Mouse (Mus musculus) limb, embryonic 11.5 days (tissue): ENCODE results near the gene Cdkl1. TPM values are rescaled to one million over a fixed set of nuclear protein-coding genes. Genes with fewer than 3 reads are reported as not detected.

ENCODE experiments used
- ATAC-seq: fragments of 200-750 bp; cut with Nextera tagmentation; 2 replicates; pipeline ENCODE4 v1.8.0; 2017; ENCODE audit warnings: low read depth; ENCODE audit not compliant: insufficient number of reproducible peaks, low FRiP score, low TSS enrichment
- DNase-seq: peaks from one replicate; pipeline ENCODE4 v3.0.0-alpha.2; 2015; ENCODE audit warnings: low spot score
- H3K27ac ChIP-seq: fragments of 300-500 bp; sonication (generic); replicated peaks from 2 replicates; pipeline ENCODE4 v1.5.1; 2014; ENCODE audit warnings: low read depth, mild to moderate bottlenecking, low read length
- H3K27me3 ChIP-seq: fragments of 300-500 bp; sonication (generic); 2 replicates; pipeline ENCODE4 v1.6.1; 2014; ENCODE audit warnings: mild to moderate bottlenecking, low read length, mixed read lengths; ENCODE audit not compliant: control insufficient read depth, insufficient read depth
- H3K36me3 ChIP-seq: fragments of 300-500 bp; sonication (generic); 2 replicates; pipeline ENCODE4 v1.6.1; 2014; ENCODE audit warnings: mild to moderate bottlenecking, low read length, moderate library complexity, mixed read lengths; ENCODE audit not compliant: control insufficient read depth, insufficient read depth
- H3K4me1 ChIP-seq: fragments of 300-500 bp; sonication (generic); 2 replicates; pipeline ENCODE4 v1.6.1; 2014; ENCODE audit warnings: low read length, mixed read lengths; ENCODE audit not compliant: control insufficient read depth, insufficient read depth
- H3K4me2 ChIP-seq: fragments of 300-500 bp; sonication (generic); 2 replicates; pipeline ENCODE4 v1.6.1; 2014; ENCODE audit warnings: low read depth, mild to moderate bottlenecking, moderate library complexity; ENCODE audit not compliant: severe bottlenecking
- H3K4me3 ChIP-seq: fragments of 300-500 bp; sonication (generic); 2 replicates; pipeline ENCODE4 v1.5.1; 2014; ENCODE audit warnings: low read depth, low read length
- H3K9ac ChIP-seq: fragments of 300-500 bp; sonication (generic); 2 replicates; pipeline ENCODE4 v1.6.1; 2014; ENCODE audit warnings: mild to moderate bottlenecking, low read length
- H3K9me3 ChIP-seq: fragments of 300-500 bp; sonication (generic); 2 replicates; pipeline ENCODE4 v1.6.1; 2016; ENCODE audit warnings: low read length; ENCODE audit not compliant: control insufficient read depth
- WGBS: fragments of 180-500 bp; shearing (Covaris S2); extraction: QIAGEN DNeasy Blood & Tissue Kit; methylation state at CpG from one replicate; pipeline ENCODE4 v1.1.7; 2014; 5-methylcytosine and 5-hydroxymethylcytosine counted together
- polyA plus RNA-seq: library from polyadenylated mRNA; unstranded; fragments of >200 nt; fragmentation: Nextera tagmentation; extraction: Ambion mirVana; gene quantifications from 2 replicates; pipeline ENCODE4 v1.2.1, GENCODE M21; 2014

The Cdkl1 gene
- polyA plus RNA-seq, 1 experiment from 2014 or later: 1.3 TPM

DNA sequence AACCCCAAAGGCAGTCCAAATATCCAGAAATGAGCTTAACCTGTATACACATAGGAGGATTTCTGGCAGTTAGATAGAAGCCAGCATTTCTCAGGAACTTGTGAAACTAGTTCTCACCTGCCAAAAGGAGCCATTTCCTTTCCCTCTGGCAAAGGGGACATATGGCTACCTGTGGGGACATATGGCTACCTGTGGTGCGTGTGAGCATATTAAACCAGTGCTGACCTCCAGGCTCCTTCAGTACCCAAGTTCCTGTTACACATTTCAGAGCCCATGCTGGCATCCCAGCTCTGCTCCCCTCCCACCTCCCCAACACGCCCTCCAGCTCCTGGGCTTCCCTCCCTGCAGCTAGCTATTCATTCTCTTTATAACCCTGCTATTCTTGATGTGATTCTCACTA is 22.5 kb upstream of the Cdkl1 start:
- DNase-seq: no peak
- 72% methylated on average over 2 of the region's 2 CpGs for WGBS
- Histone ChIP-seq H3K4me3 (no peak overlapping the region), H3K27me3 (no peaks in the 10 kb centered on the region), H3K9ac (no peak overlapping the region), H3K9me3 (no peaks in the 10 kb centered on the region), H3K27ac (no peak overlapping the region), H3K36me3 (peaks cover 7% of the 10 kb centered on the region; the same call in 1 of the 2 replicates), H3K4me1 (no peaks in the 10 kb centered on the region), H3K4me2 (no peak overlapping the region)
- no peak for ATAC-seq

DNA sequence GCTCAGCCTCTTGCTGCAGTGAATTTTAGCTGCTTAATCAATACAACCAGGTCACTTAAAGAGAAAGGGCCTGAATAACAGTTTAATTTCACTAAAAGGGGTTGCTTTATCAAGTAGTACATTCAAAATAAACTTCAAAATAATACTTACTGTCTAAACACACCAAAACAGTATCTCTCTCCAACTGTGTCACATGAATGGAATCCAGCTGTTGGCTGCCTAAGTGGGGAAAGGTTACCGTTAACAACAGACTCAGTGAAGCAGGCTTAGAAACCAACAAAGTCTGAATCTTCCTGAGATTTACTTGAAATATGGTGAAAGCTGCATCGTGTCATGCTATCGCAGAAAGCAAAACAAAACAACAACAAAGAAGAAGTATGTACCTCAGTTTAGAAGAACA is 21.9 kb upstream of the Cdkl1 start:
- Histone ChIP-seq H3K36me3 (peaks cover 7% of the 10 kb centered on the region; the same call in 1 of the 2 replicates), H3K9ac (no peak overlapping the region), H3K27ac (no peak overlapping the region), H3K4me1 (no peaks in the 10 kb centered on the region), H3K27me3 (no peaks in the 10 kb centered on the region), H3K4me2 (no peak overlapping the region), H3K4me3 (no peak overlapping the region), H3K9me3 (no peaks in the 10 kb centered on the region)
- ATAC-seq (no peak), DNase-seq (no peak)
- WGBS: 85% methylated on average over 3 of the region's 3 CpGs

DNA sequence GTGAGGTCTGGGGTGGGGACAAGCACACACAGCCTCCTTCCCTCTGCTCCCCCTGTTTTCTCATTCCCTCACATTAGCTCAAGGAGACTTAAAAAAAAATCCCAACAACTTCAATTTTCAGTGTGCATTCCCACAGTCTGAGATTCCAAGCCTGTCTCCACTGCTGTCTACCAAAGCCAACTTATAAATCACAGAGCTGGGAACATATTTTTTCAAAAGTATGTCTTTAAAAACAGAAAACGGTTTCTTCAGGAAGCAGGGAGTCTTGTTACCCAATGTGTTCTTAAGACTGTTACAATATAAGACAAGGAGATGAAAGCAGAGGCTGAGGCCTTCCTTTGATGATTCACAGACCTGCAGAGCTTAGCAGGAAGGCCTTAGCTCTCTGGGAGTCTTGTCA is 20.9 kb upstream of the Cdkl1 start:
- H3K36me3 ChIP-seq: peaks cover 5% of the 10 kb centered on the region; the same call in 1 of the 2 replicates
- H3K27me3 ChIP-seq: no peaks in the 10 kb centered on the region
- no peak overlapping the region for H3K4me3 ChIP-seq
- H3K4me2 ChIP-seq: no peak overlapping the region
- DNase-seq: no peak
- H3K9ac ChIP-seq: no peak overlapping the region
- no peak for ATAC-seq
- no peak overlapping the region for H3K27ac ChIP-seq
- no peaks in the 10 kb centered on the region for H3K9me3 ChIP-seq
- no peaks in the 10 kb centered on the region for H3K4me1 ChIP-seq
- 65% methylated on average over 1 of the region's 1 CpGs for WGBS

DNA sequence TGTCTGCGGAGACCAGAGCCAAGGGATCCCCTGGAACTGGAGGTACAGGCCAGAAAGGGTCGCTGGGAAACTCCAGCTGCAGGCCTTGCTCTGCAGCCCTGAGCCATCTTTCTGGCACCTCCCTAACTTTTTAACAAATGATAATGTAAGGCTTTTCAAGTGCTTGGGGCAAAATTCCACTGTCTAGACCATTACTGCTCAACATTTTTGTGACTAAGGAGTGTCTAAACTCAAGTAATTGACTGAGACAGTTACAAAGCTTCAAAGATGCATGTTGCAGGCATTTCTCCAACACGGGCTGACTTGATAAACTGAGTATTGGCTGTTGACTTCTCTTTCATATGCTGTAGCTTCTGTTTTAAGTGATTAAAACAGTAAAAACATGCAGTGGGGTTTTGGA is 18.4 kb upstream of the Cdkl1 start:
- no peak overlapping the region for H3K27ac ChIP-seq
- H3K4me1 ChIP-seq: no peaks in the 10 kb centered on the region
- H3K9ac ChIP-seq: no peak overlapping the region
- H3K27me3 ChIP-seq: no peaks in the 10 kb centered on the region
- ATAC-seq (no peak), DNase-seq (no peak)
- H3K9me3 ChIP-seq: no peaks in the 10 kb centered on the region
- 78% methylated on average over 3 of the region's 3 CpGs for WGBS
- peaks cover 3% of the 10 kb centered on the region; the same call in 1 of the 2 replicates for H3K36me3 ChIP-seq
- H3K4me3 ChIP-seq: no peak overlapping the region
- H3K4me2 ChIP-seq: no peak overlapping the region

DNA sequence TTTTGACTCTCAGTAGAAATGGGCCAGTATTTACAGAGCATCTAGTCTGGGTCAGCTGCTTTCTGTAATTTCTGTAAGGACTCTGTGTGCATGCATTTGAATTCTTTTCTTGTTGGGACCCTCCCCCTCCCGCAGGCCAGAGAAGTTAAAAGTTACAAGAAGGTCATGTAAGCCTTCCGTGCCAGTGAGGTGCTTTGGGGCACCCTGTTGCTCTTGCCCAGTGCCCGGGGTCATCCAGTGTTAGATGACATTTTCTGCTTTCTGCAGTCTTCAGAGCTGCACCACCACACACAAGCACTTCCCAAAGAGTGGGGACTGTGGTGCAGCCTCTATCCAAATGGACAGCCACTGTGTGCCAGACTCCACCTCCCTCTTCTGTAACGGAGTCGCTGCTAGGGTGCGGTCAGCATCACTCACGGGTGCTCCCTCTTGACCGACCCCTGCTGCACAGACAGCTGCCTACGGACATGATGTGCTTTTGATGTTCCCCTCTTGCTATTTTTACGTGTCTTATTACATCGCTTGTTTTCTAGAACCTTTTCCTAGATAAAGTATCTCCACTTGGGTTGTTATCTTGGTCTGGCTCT is 16.4 kb upstream of the Cdkl1 start:
- Histone ChIP-seq H3K4me1 (no peaks in the 10 kb centered on the region), H3K36me3 (no peaks in the 10 kb centered on the region; the same call in 1 of the 2 replicates), H3K4me3 (no peak overlapping the region), H3K27me3 (no peaks in the 10 kb centered on the region), H3K27ac (no peak overlapping the region), H3K4me2 (no peak overlapping the region), H3K9ac (no peak overlapping the region), H3K9me3 (no peaks in the 10 kb centered on the region)
- ATAC-seq: no peak
- 71% methylated on average over 11 of the region's 11 CpGs for WGBS
- no peak for DNase-seq

DNA sequence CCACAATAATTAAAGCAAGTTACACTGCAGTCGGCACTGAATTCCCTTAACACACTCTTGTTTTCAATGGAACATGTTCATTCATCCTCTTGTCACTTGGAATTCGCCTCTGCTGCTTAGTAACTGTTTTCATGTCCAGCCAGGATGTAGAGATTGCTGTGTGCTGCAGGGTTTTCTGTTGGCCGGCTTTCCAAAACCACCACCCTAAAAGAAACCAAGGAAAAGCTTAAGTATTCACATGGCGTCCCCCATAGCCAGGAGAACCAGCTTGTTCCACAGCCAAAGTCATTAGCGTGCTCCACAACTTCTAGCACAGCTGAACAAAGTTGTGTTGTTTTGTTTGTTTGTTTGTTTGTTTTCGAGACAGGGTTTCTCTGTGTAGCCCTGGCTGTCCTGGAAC is 14.1 kb upstream of the Cdkl1 start:
- ATAC-seq: no peak
- Histone ChIP-seq H3K4me1 (no peaks in the 10 kb centered on the region), H3K4me2 (no peak overlapping the region), H3K9ac (no peak overlapping the region), H3K27me3 (no peaks in the 10 kb centered on the region), H3K27ac (no peak overlapping the region), H3K36me3 (no peaks in the 10 kb centered on the region), H3K9me3 (no peaks in the 10 kb centered on the region), H3K4me3 (no peak overlapping the region)
- DNase-seq: no peak
- WGBS: 92% methylated on average over 6 of the region's 6 CpGs

DNA sequence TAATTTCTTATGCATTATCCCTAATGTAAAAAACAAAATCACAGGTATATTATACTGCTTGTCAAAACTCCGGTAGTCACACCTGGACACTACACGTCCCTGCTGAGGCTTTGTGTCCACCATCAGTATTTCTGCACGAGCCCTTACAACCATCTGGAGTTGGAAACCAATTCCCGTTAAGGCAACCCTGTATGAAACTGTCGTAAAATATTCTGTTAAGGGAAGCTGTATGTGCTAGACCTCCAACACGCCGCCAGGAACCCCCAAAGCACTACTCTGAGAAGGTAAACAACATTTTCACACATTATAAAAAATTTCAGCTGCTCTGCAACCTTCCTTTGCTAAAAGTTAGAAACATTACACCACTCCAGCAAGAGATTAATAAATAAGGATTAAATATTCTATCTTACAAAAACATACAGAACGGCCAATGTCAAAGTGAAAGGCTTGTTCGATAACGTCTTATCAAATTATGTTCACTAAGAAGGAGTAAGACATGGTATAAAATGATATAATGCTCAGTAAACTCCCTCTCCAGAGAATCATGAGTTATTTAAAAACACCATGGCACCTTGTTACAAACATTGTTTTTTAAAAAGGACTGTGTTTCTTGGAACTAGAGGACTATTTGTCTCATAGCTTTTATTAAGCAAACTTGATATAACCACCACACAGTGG is 13.5 kb upstream of the Cdkl1 start:
- H3K9me3 ChIP-seq: no peaks in the 10 kb centered on the region
- H3K36me3 ChIP-seq: no peaks in the 10 kb centered on the region
- H3K4me1 ChIP-seq: no peaks in the 10 kb centered on the region
- H3K4me3 ChIP-seq: no peak overlapping the region
- no peak overlapping the region for H3K27ac ChIP-seq
- H3K9ac ChIP-seq: no peak overlapping the region
- no peak for DNase-seq
- no peaks in the 10 kb centered on the region for H3K27me3 ChIP-seq
- H3K4me2 ChIP-seq: no peak overlapping the region
- ATAC-seq: no peak
- WGBS: 68% methylated on average over 10 of the region's 10 CpGs

DNA sequence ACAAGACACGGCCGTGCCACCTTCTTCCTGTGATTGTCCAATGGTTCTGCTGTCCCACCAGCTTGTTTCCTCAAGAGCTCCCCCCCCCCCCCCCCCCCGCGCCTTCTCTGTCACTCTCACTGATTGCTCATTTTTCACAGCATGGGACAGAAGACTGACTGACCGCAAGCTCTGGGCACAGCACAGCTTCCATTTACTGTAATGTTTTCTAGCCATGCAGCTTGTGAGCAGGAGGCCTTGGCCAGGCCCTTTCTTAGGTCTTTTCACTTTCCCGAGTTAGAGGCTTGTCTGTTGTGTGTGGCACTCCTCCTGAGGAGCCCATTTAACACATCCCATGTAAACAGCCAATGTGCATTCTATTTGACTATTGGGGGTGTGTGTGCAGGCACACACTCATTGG is 12.1 kb upstream of the Cdkl1 start:
- no peak overlapping the region for H3K9ac ChIP-seq
- WGBS: 92% methylated on average over 4 of the region's 6 CpGs

DNA sequence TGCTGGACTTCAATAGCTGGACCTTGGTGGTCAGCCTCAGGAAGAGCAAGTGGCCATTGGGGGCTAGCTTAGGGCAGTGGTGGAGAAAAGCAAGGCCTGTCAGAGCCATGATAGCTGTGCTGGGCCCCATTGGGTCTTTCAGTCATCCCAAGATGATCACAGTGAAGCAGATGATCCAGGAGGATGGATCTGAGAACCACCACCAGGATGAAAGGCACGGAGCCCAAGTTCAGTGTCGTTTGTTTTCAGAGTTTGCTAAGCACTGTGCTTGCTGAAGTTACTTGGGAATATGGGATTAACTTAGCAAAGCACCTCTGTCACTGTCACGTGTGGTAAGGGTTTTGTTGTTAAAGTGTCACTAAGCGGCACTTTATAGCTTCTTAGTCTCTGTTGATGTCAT is 9.5 kb upstream of the Cdkl1 start:
- H3K36me3 ChIP-seq: no peaks in the 10 kb centered on the region
- H3K27ac ChIP-seq: no peak overlapping the region
- no peaks in the 10 kb centered on the region for H3K27me3 ChIP-seq
- no peak overlapping the region for H3K4me3 ChIP-seq
- no peak overlapping the region for H3K4me2 ChIP-seq
- H3K4me1 ChIP-seq: no peaks in the 10 kb centered on the region
- H3K9me3 ChIP-seq: no peaks in the 10 kb centered on the region
- H3K9ac ChIP-seq: no peak overlapping the region
- 87% methylated on average over 4 of the region's 4 CpGs for WGBS
- ATAC-seq (no peak), DNase-seq (no peak)

More for the DNA sequence above, 12.1 kb upstream of the Cdkl1 start:
- Histone ChIP-seq H3K27me3 (no peaks in the 10 kb centered on the region), H3K27ac (no peak overlapping the region), H3K9me3 (no peaks in the 10 kb centered on the region), H3K4me2 (no peak overlapping the region), H3K36me3 (no peaks in the 10 kb centered on the region), H3K4me1 (no peaks in the 10 kb centered on the region), H3K4me3 (no peak overlapping the region)
- DNase-seq (no peak), ATAC-seq (no peak)
